Mouse (Mus musculus): ENCODE results near the gene Pot1b. TPM values are rescaled to one million over a fixed set of nuclear protein-coding genes. Genes with fewer than 3 reads are reported as not detected.
A peak's percentile ranks its signal among the peaks of the same experiment; 100 is the strongest.

The Pot1b gene
- polyA plus RNA-seq (2016; fragmentation: Nextera tagmentation; extraction: Ambion mirVana), result 10.2 and 11.9 TPM in 2 replicates

- peak within 1 kb of the TSS; percentile 82 for H3K4me2 ChIP-seq (replicated peaks)
- H3K27me3 ChIP-seq, result no peaks in the 10 kb centered on the region
- H3K4me3 ChIP-seq, result peak within 1 kb of the TSS; percentile 66
- no peaks in the 10 kb centered on the region for H3K9me3 ChIP-seq (replicated peaks)
- peaks cover 5% of the 10 kb centered on the region; the same call in 1 of the 2 replicates for H3K36me3 ChIP-seq
- ATAC-seq (ENCODE audit: low FRiP score), result peak; percentile 99
- peak within 1 kb of the TSS; percentile 60; the same call in 1 of the 2 replicates for H3K27ac ChIP-seq
- H3K4me1 ChIP-seq, result peaks cover 2% of the 10 kb centered on the region; the same call in 1 of the 2 replicates
- under 1% methylated on average over 36 of the region's 37 CpGs for WGBS
- peak within 1 kb of the TSS; percentile 75 for H3K9ac ChIP-seq
Observed at GRCm38 (mm10) chr17:55711984-55712811, at the start of gene Pot1b. Gene Pot1b (minus strand): TSS chr17:55712628.

GRCm38 (mm10) chr17:55751170-55751569 is 38.7 kb upstream of the Pot1b start:
- Histone ChIP-seq H3K4me2 (replicated peaks) (no peak overlapping the region), H3K27ac (no peak overlapping the region), H3K4me1 (no peaks in the 10 kb centered on the region), H3K9me3 (replicated peaks) (no peaks in the 10 kb centered on the region), H3K4me3 (no peak overlapping the region), H3K27me3 (no peaks in the 10 kb centered on the region), H3K36me3 (no peaks in the 10 kb centered on the region), H3K9ac (no peak overlapping the region)
- no peak for ATAC-seq (ENCODE audit: low FRiP score)
- WGBS, result 87% methylated on average over 2 of the region's 2 CpGs

- Histone ChIP-seq H3K4me1 (no peaks in the 10 kb centered on the region), H3K27me3 (no peaks in the 10 kb centered on the region), H3K4me3 (no peak within 1 kb of the TSS), H3K9ac (no peak within 1 kb of the TSS), H3K9me3 (replicated peaks) (no peaks in the 10 kb centered on the region), H3K4me2 (replicated peaks) (no peak within 1 kb of the TSS), H3K36me3 (no peaks in the 10 kb centered on the region), H3K27ac (no peak within 1 kb of the TSS)
- WGBS, result 78% methylated on average over 2 of the region's 2 CpGs
- no peak for ATAC-seq (ENCODE audit: low FRiP score)
Observed at GRCm38 (mm10) chr17:55749786-55750185, 37.4 kb upstream of the Pot1b start, which contains the start of gene Adgre4. Gene Adgre4 (plus strand): TSS chr17:55749984.

GRCm38 (mm10) chr17:55736675-55737074 is 24.2 kb upstream of the Pot1b start:
- no peak for ATAC-seq (ENCODE audit: low FRiP score)
- Histone ChIP-seq H3K36me3 (no peaks in the 10 kb centered on the region), H3K9ac (no peak overlapping the region), H3K4me3 (no peak overlapping the region), H3K4me2 (replicated peaks) (no peak overlapping the region), H3K27ac (no peak overlapping the region), H3K9me3 (replicated peaks) (no peaks in the 10 kb centered on the region), H3K27me3 (no peaks in the 10 kb centered on the region), H3K4me1 (no peaks in the 10 kb centered on the region)
- WGBS, result 80% methylated on average over 1 of the region's 1 CpGs

- Histone ChIP-seq H3K27ac (no peak overlapping the region), H3K4me2 (replicated peaks) (no peak overlapping the region), H3K36me3 (no peaks in the 10 kb centered on the region), H3K9ac (no peak overlapping the region), H3K4me1 (no peaks in the 10 kb centered on the region), H3K4me3 (no peak overlapping the region), H3K9me3 (replicated peaks) (no peaks in the 10 kb centered on the region), H3K27me3 (no peaks in the 10 kb centered on the region)
- ATAC-seq (ENCODE audit: low FRiP score), result no peak
- WGBS, result 67% methylated on average over 2 of the region's 2 CpGs
Observed at GRCm38 (mm10) chr17:55726193-55726592, 13.8 kb upstream of the Pot1b start.

GRCm38 (mm10) chr17:55722250-55722649 is 9.8 kb upstream of the Pot1b start:
- WGBS, result 79% methylated on average over 2 of the region's 2 CpGs
- H3K9ac ChIP-seq, result no peak overlapping the region
- no peaks in the 10 kb centered on the region for H3K27me3 ChIP-seq

GRCm38 (mm10) chr17:55721270-55721669 is 8.8 kb upstream of the Pot1b start:
- Histone ChIP-seq H3K9ac (no peak overlapping the region), H3K4me3 (no peak overlapping the region), H3K4me2 (replicated peaks) (no peak overlapping the region), H3K36me3 (no peaks in the 10 kb centered on the region), H3K4me1 (no peaks in the 10 kb centered on the region), H3K9me3 (replicated peaks) (no peaks in the 10 kb centered on the region), H3K27ac (no peak overlapping the region), H3K27me3 (no peaks in the 10 kb centered on the region)
- 79% methylated on average over 1 of the region's 1 CpGs for WGBS
- ATAC-seq (ENCODE audit: low FRiP score), result no peak

More at GRCm38 (mm10) chr17:55722250-55722649, 9.8 kb upstream of the Pot1b start:
- H3K27ac ChIP-seq, result no peak overlapping the region
- H3K9me3 ChIP-seq (replicated peaks), result no peaks in the 10 kb centered on the region
- no peaks in the 10 kb centered on the region for H3K36me3 ChIP-seq
- no peak overlapping the region for H3K4me3 ChIP-seq
- H3K4me1 ChIP-seq, result no peaks in the 10 kb centered on the region
- no peak overlapping the region for H3K4me2 ChIP-seq (replicated peaks)
- no peak for ATAC-seq (ENCODE audit: low FRiP score)

GRCm38 (mm10) chr17:55702865-55703264 is 9.6 kb downstream of the Pot1b start:
- ATAC-seq (ENCODE audit: low FRiP score), result no peak
- no peaks in the 10 kb centered on the region for H3K4me1 ChIP-seq
- peaks cover 14% of the 10 kb centered on the region; the same call in 1 of the 2 replicates for H3K36me3 ChIP-seq
- no peaks in the 10 kb centered on the region for H3K27me3 ChIP-seq
- no peak overlapping the region for H3K27ac ChIP-seq
- H3K4me2 ChIP-seq (replicated peaks), result no peak overlapping the region
- H3K9me3 ChIP-seq (replicated peaks), result no peaks in the 10 kb centered on the region
- H3K9ac ChIP-seq, result no peak overlapping the region
- no peak overlapping the region for H3K4me3 ChIP-seq
- WGBS, result 52% methylated on average over 5 of the region's 5 CpGs

GRCm38 (mm10) chr17:55702161-55702820 is 10.1 kb downstream of the Pot1b start:
- Histone ChIP-seq H3K36me3 (peaks cover 20% of the 10 kb centered on the region), H3K4me1 (no peaks in the 10 kb centered on the region), H3K9ac (no peak overlapping the region), H3K9me3 (replicated peaks) (no peaks in the 10 kb centered on the region), H3K4me3 (no peak overlapping the region), H3K27me3 (no peaks in the 10 kb centered on the region), H3K4me2 (replicated peaks) (no peak overlapping the region), H3K27ac (no peak overlapping the region)
- 72% methylated on average over 3 of the region's 3 CpGs for WGBS
- peak; percentile 61 for ATAC-seq (ENCODE audit: low FRiP score)

- no peaks in the 10 kb centered on the region for H3K9me3 ChIP-seq (replicated peaks)
- H3K4me2 ChIP-seq (replicated peaks), result no peak overlapping the region
- no peak overlapping the region for H3K9ac ChIP-seq
- no peak overlapping the region for H3K4me3 ChIP-seq
- no peaks in the 10 kb centered on the region for H3K27me3 ChIP-seq
- no peaks in the 10 kb centered on the region for H3K4me1 ChIP-seq
- no peak overlapping the region for H3K27ac ChIP-seq
- ATAC-seq (ENCODE audit: low FRiP score), result no peak
- peaks cover 24% of the 10 kb centered on the region for H3K36me3 ChIP-seq
- WGBS, result 88% methylated on average over 2 of the region's 2 CpGs
Observed at GRCm38 (mm10) chr17:55699388-55699787, 13.0 kb downstream of the Pot1b start.

- no peak for ATAC-seq (ENCODE audit: low FRiP score)
- WGBS, result 88% methylated on average over 2 of the region's 2 CpGs
- H3K9me3 ChIP-seq (replicated peaks), result no peaks in the 10 kb centered on the region
- no peaks in the 10 kb centered on the region for H3K27me3 ChIP-seq
- no peak overlapping the region for H3K4me3 ChIP-seq
- H3K4me2 ChIP-seq (replicated peaks), result no peak overlapping the region
- no peak overlapping the region for H3K9ac ChIP-seq
- no peak overlapping the region for H3K27ac ChIP-seq
- H3K4me1 ChIP-seq, result no peaks in the 10 kb centered on the region
- peaks cover 27% of the 10 kb centered on the region for H3K36me3 ChIP-seq
Observed at GRCm38 (mm10) chr17:55661099-55661498, 51.3 kb downstream of the Pot1b start.

GRCm38 (mm10) chr17:55625092-55625491 is 87.3 kb downstream of the Pot1b start, which contains the start of gene Vmn2r118:
Gene Vmn2r118 (minus strand): TSS chr17:55625192.
- no peak within 1 kb of the TSS for H3K4me3 ChIP-seq
- H3K9ac ChIP-seq, result no peak within 1 kb of the TSS
- no peaks in the 10 kb centered on the region for H3K4me1 ChIP-seq
- no peaks in the 10 kb centered on the region for H3K27me3 ChIP-seq
- WGBS, result 81% methylated on average over 3 of the region's 3 CpGs
- no peaks in the 10 kb centered on the region for H3K36me3 ChIP-seq
- H3K9me3 ChIP-seq (replicated peaks), result no peaks in the 10 kb centered on the region
- H3K4me2 ChIP-seq (replicated peaks), result no peak within 1 kb of the TSS
- ATAC-seq (ENCODE audit: low FRiP score), result no peak
- H3K27ac ChIP-seq, result no peak within 1 kb of the TSS

Data from hindbrain, embryonic 12.5 days (tissue).